Mouse (Mus musculus): Measurements from ENCODE around the gene Nln. TPM values are rescaled to one million over a fixed set of nuclear protein-coding genes. Genes with fewer than 3 reads are reported as not detected.

Nln gene
- total and polyA plus RNA-seq, 3 experiments, result 15.4 to 229 (median 16.1) TPM

DNA sequence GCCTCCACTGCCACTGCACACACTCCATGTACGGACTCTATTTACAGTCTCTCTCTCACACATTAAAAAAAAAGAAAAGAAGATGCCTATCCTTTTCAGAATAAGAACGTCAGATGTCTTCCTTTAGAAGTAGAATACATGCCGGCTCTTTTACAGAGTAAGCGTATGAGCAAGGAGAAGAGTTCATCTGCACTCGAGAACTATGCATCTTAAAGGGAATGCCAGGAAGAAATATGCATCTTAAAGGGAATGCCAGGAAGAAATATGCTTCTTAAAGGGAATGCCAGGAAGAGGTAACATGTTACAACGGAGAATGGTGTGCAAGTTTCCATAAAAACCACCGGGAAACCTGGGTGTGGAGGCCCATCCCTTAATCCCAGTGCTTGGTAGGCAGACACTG, 45.7 kb upstream of the Nln start:
- TF ChIP-seq POLR2AphosphoS2 (IDR thresholded peaks at IDR 0.05; ENCODE audit: low read length) (no peak), SIN3A (IDR thresholded peaks at IDR 0.05; ENCODE audit: low read length) (no peak), USF2 (IDR thresholded peaks at IDR 0.05; ENCODE audit: borderline replicate concordance in 1 of 2, insufficient read depth in 1 of 2, low read depth in 1 of 2, low read length in 2 of 2) (no peak), ZKSCAN1 (IDR thresholded peaks at IDR 0.05; ENCODE audit: low read depth, low read length) (no peak), USF1 (IDR thresholded peaks at IDR 0.05; ENCODE audit: low read depth, low read length) (no peak), SMC3 (IDR thresholded peaks at IDR 0.05; ENCODE audit: low read depth, low read length) (no peak), CTCF (IDR thresholded peaks at IDR 0.05 in 2 of 3, conservative IDR thresholded peaks at IDR 0.05 in 1 of 3; ENCODE audit: control insufficient read depth in 1 of 3, insufficient read depth in 1 of 3, low read depth in 2 of 3, low read length in 3 of 3, poor library complexity in 1 of 3, severe bottlenecking in 1 of 3) (no peak), ZNF384 (IDR thresholded peaks at IDR 0.05; ENCODE audit: low read depth, low read length) (no peak), GABPA (IDR thresholded peaks at IDR 0.05; ENCODE audit: low read depth, low read length) (no peak), ELF1 (IDR thresholded peaks at IDR 0.05; ENCODE audit: low read depth, low read length) (no peak), TBP (IDR thresholded peaks at IDR 0.05; ENCODE audit: low read depth, low read length) (no peak), NRF1 (IDR thresholded peaks at IDR 0.05; ENCODE audit: insufficient read depth, low read depth, low read length, poor library complexity, severe bottlenecking) (no peak), MEF2A (IDR thresholded peaks at IDR 0.05; ENCODE audit: extremely low read depth, insufficient replicate concordance, low read depth, low read length, poor library complexity, severe bottlenecking) (no peak)
- Histone ChIP-seq H3K4me3 (ENCODE audit: control insufficient read depth in 1 of 2, insufficient read depth in 1 of 2, low read depth in 2 of 2, low read length in 2 of 2) (no peak overlapping the region), H3K36me3 (ENCODE audit: control insufficient read depth in 1 of 2, insufficient read depth in 2 of 2, low read length in 2 of 2) (peaks cover 0 to 5% of the 10 kb centered on the region in 2 experiments; a peak in 2 of 4 replicates)

DNA sequence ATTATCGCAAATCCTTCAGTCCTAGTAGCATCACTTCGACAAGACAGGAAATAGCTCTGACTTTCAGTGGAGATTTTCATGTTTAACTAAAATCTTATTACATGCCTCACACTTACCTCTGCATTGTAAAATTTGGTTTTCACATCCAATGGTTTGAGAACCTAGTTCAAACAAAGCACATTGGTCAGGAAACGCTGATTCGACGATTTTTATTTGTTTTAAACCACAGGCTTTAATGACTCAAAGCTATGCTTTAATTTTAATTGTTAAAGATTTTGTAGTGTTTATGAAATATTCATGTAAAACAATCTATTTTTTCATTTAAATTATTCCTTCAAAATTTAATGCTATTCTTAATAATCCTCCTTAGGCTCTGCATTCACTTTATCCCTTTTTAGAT, 44.8 kb upstream of the Nln start:
- Histone ChIP-seq H3K9me3 (replicated peaks; ENCODE audit: insufficient read depth, low read length) (no peaks in the 10 kb centered on the region), H3K9ac (ENCODE audit: control insufficient read depth, low read depth, low read length, poor library complexity, severe bottlenecking) (no peak overlapping the region), H3K27me3 (ENCODE audit: control insufficient read depth in 1 of 2, insufficient read depth in 2 of 2, low read length in 2 of 2) (no peaks in the 10 kb centered on the region), H3K4me3 (ENCODE audit: control insufficient read depth in 1 of 2, insufficient read depth in 1 of 2, low read depth in 2 of 2, low read length in 2 of 2) (no peak overlapping the region), H3K36me3 (ENCODE audit: control insufficient read depth in 1 of 2, insufficient read depth in 2 of 2, low read length in 2 of 2) (peaks cover 0 to 11% of the 10 kb centered on the region in 2 experiments; a peak in 2 of 4 replicates), H3K4me1 (ENCODE audit: control insufficient read depth in 1 of 2, insufficient read depth in 2 of 2, low read length in 2 of 2) (no peaks in the 10 kb centered on the region), H3K27ac (ENCODE audit: control insufficient read depth, low read depth, low read length) (no peak overlapping the region), H3K79me2 (ENCODE audit: control insufficient read depth, insufficient read depth, low read length, poor library complexity) (no peaks in the 10 kb centered on the region)
- no peak for DNase-seq (ENCODE audit: low read depth, low spot score)
- no peak for TF ChIP-seq CTCF (IDR thresholded peaks at IDR 0.05 in 2 of 3, conservative IDR thresholded peaks at IDR 0.05 in 1 of 3; ENCODE audit: control insufficient read depth in 1 of 3, insufficient read depth in 1 of 3, low read depth in 2 of 3, low read length in 3 of 3, poor library complexity in 1 of 3, severe bottlenecking in 1 of 3)
- no peak for TF ChIP-seq ETS1 (IDR thresholded peaks at IDR 0.05; ENCODE audit: low read depth, low read length)
- peak; percentile 91 for TF ChIP-seq MAFK (IDR thresholded peaks at IDR 0.05; ENCODE audit: borderline replicate concordance, low read depth, low read length)
- TF ChIP-seq RAD21 (IDR thresholded peaks at IDR 0.05; ENCODE audit: low read depth, low read length), result no peak
- TF ChIP-seq KAT2A (conservative IDR thresholded peaks at IDR 0.05; ENCODE audit: low read depth, low read length), result no peak
- TF ChIP-seq E2F4 (IDR thresholded peaks at IDR 0.05; ENCODE audit: borderline replicate concordance, low read depth, low read length), result no peak
- TF ChIP-seq MXI1 (IDR thresholded peaks at IDR 0.05; ENCODE audit: low read depth, low read length), result no peak
- TF ChIP-seq BHLHE40 (IDR thresholded peaks at IDR 0.05; ENCODE audit: borderline replicate concordance, low read depth, low read length), result no peak
- TF ChIP-seq USF2 (IDR thresholded peaks at IDR 0.05; ENCODE audit: borderline replicate concordance in 1 of 2, insufficient read depth in 1 of 2, low read depth in 1 of 2, low read length in 2 of 2), result no peak

More for the DNA sequence above, 45.7 kb upstream of the Nln start:
- Histone ChIP-seq H3K9ac (ENCODE audit: control insufficient read depth, low read depth, low read length, poor library complexity, severe bottlenecking) (no peak overlapping the region), H3K27me3 (ENCODE audit: control insufficient read depth in 1 of 2, insufficient read depth in 2 of 2, low read length in 2 of 2) (no peaks in the 10 kb centered on the region), H3K79me2 (ENCODE audit: control insufficient read depth, insufficient read depth, low read length, poor library complexity) (no peaks in the 10 kb centered on the region), H3K9me3 (replicated peaks; ENCODE audit: insufficient read depth, low read length) (no peaks in the 10 kb centered on the region), H3K27ac (ENCODE audit: control insufficient read depth, low read depth, low read length) (no peak overlapping the region), H3K4me1 (ENCODE audit: control insufficient read depth in 1 of 2, insufficient read depth in 2 of 2, low read length in 2 of 2) (no peaks in the 10 kb centered on the region)
- no peak for DNase-seq (ENCODE audit: low read depth, low spot score)

Data from MEL (cell line).